Mouse (Mus musculus): ENCODE data around the gene Ak2. TPM values are rescaled to one million over a fixed set of nuclear protein-coding genes. Genes with fewer than 3 reads are reported as not detected.
A peak's percentile ranks its signal among the peaks of the same experiment; 100 is the strongest.

Gene Ak2
- polyA plus RNA-seq, 1 experiment from 2014 or later: 93.6 TPM

- Histone ChIP-seq H3K4me2 (ENCODE audit: low read length) (no peak overlapping the region), H3K4me3 (ENCODE audit: low read depth, low read length) (no peak overlapping the region), H3K9me3 (replicated peaks; ENCODE audit: control insufficient read depth, low read length) (no peaks in the 10 kb centered on the region), H3K4me1 (ENCODE audit: control insufficient read depth, insufficient read depth, low read length) (peaks cover 12% of the 10 kb centered on the region), H3K9ac (ENCODE audit: low read length) (no peak overlapping the region), H3K27me3 (replicated peaks; ENCODE audit: control insufficient read depth, insufficient read depth, low read length) (no peaks in the 10 kb centered on the region), H3K36me3 (ENCODE audit: control insufficient read depth, insufficient read depth, low read length) (no peaks in the 10 kb centered on the region), H3K27ac (ENCODE audit: low read depth, low read length) (no peak overlapping the region)
- no peak for ATAC-seq
- WGBS: 73% methylated on average over 5 of the region's 5 CpGs
- no peak for DNase-seq (ENCODE audit: low spot score)
Measured at GRCm38 (mm10) chr4:128969081-128969480, 22.7 kb upstream of the Ak2 start.

- 0 out of 2 replicates have a peak overlapping the region, but pooled peaks have one; percentile 16 for H3K27ac ChIP-seq (ENCODE audit: low read depth, low read length)
- DNase-seq (ENCODE audit: low spot score) (no peak), ATAC-seq (no peak)
Measured at GRCm38 (mm10) chr4:128969607-128970416, 21.9 kb upstream of the Ak2 start.

GRCm38 (mm10) chr4:128970417-128970807, 21.3 kb upstream of the Ak2 start:
- no peak for ATAC-seq
- no peak overlapping the region for H3K9ac ChIP-seq (ENCODE audit: low read length)
- H3K36me3 ChIP-seq (ENCODE audit: control insufficient read depth, insufficient read depth, low read length): no peaks in the 10 kb centered on the region
- 78% methylated on average over 7 of the region's 8 CpGs for WGBS
- no peak for DNase-seq (ENCODE audit: low spot score)
- H3K27ac ChIP-seq (ENCODE audit: low read depth, low read length): no peak overlapping the region
- no peaks in the 10 kb centered on the region for H3K9me3 ChIP-seq (replicated peaks; ENCODE audit: control insufficient read depth, low read length)
- no peak overlapping the region for H3K4me3 ChIP-seq (ENCODE audit: low read depth, low read length)
- no peak overlapping the region for H3K4me2 ChIP-seq (ENCODE audit: low read length)
- no peaks in the 10 kb centered on the region for H3K27me3 ChIP-seq (replicated peaks; ENCODE audit: control insufficient read depth, insufficient read depth, low read length)
- peaks cover 12% of the 10 kb centered on the region for H3K4me1 ChIP-seq (ENCODE audit: control insufficient read depth, insufficient read depth, low read length)

More at GRCm38 (mm10) chr4:128969607-128970416, 21.9 kb upstream of the Ak2 start:
- Histone ChIP-seq H3K9me3 (replicated peaks; ENCODE audit: control insufficient read depth, low read length) (no peaks in the 10 kb centered on the region), H3K36me3 (ENCODE audit: control insufficient read depth, insufficient read depth, low read length) (no peaks in the 10 kb centered on the region), H3K27me3 (replicated peaks; ENCODE audit: control insufficient read depth, insufficient read depth, low read length) (no peaks in the 10 kb centered on the region), H3K4me2 (ENCODE audit: low read length) (no peak overlapping the region), H3K4me1 (ENCODE audit: control insufficient read depth, insufficient read depth, low read length) (peaks cover 12% of the 10 kb centered on the region), H3K9ac (ENCODE audit: low read length) (no peak overlapping the region), H3K4me3 (ENCODE audit: low read depth, low read length) (no peak overlapping the region)
- 74% methylated on average over 18 of the region's 18 CpGs for WGBS

- no peaks in the 10 kb centered on the region for H3K36me3 ChIP-seq (ENCODE audit: control insufficient read depth, insufficient read depth, low read length)
- H3K27ac ChIP-seq (ENCODE audit: low read depth, low read length): no peak overlapping the region
- peak; percentile 40; the same call in 1 of the 2 replicates for ATAC-seq
- no peaks in the 10 kb centered on the region for H3K9me3 ChIP-seq (replicated peaks; ENCODE audit: control insufficient read depth, low read length)
- no peaks in the 10 kb centered on the region for H3K27me3 ChIP-seq (replicated peaks; ENCODE audit: control insufficient read depth, insufficient read depth, low read length)
- H3K4me3 ChIP-seq (ENCODE audit: low read depth, low read length): no peak overlapping the region
- 42% methylated on average over 14 of the region's 14 CpGs for WGBS
- H3K9ac ChIP-seq (ENCODE audit: low read length): no peak overlapping the region
- DNase-seq (ENCODE audit: low spot score): peak; percentile 84
- peaks cover 12% of the 10 kb centered on the region for H3K4me1 ChIP-seq (ENCODE audit: control insufficient read depth, insufficient read depth, low read length)
- H3K4me2 ChIP-seq (ENCODE audit: low read length): no peak overlapping the region
Measured at GRCm38 (mm10) chr4:128971065-128971694, 20.6 kb upstream of the Ak2 start.

GRCm38 (mm10) chr4:128974677-128975076, 17.1 kb upstream of the Ak2 start:
- ATAC-seq (no peak), DNase-seq (ENCODE audit: low spot score) (no peak)
- H3K9ac ChIP-seq (ENCODE audit: low read length): no peak overlapping the region

GRCm38 (mm10) chr4:128976577-128976976, 15.2 kb upstream of the Ak2 start:
- Histone ChIP-seq H3K4me2 (ENCODE audit: low read length) (no peak overlapping the region), H3K4me1 (ENCODE audit: control insufficient read depth, insufficient read depth, low read length) (no peaks in the 10 kb centered on the region), H3K9ac (ENCODE audit: low read length) (no peak overlapping the region), H3K36me3 (ENCODE audit: control insufficient read depth, insufficient read depth, low read length) (no peaks in the 10 kb centered on the region), H3K27me3 (replicated peaks; ENCODE audit: control insufficient read depth, insufficient read depth, low read length) (no peaks in the 10 kb centered on the region), H3K27ac (ENCODE audit: low read depth, low read length) (no peak overlapping the region), H3K9me3 (replicated peaks; ENCODE audit: control insufficient read depth, low read length) (no peaks in the 10 kb centered on the region), H3K4me3 (ENCODE audit: low read depth, low read length) (no peak overlapping the region)
- WGBS: 93% methylated on average over 4 of the region's 4 CpGs
- ATAC-seq: no peak
- DNase-seq (ENCODE audit: low spot score): no peak

More at GRCm38 (mm10) chr4:128974677-128975076, 17.1 kb upstream of the Ak2 start:
- H3K9me3 ChIP-seq (replicated peaks; ENCODE audit: control insufficient read depth, low read length): no peaks in the 10 kb centered on the region
- WGBS: 84% methylated on average over 8 of the region's 8 CpGs
- no peaks in the 10 kb centered on the region for H3K27me3 ChIP-seq (replicated peaks; ENCODE audit: control insufficient read depth, insufficient read depth, low read length)
- no peak overlapping the region for H3K4me2 ChIP-seq (ENCODE audit: low read length)
- H3K36me3 ChIP-seq (ENCODE audit: control insufficient read depth, insufficient read depth, low read length): no peaks in the 10 kb centered on the region
- H3K4me3 ChIP-seq (ENCODE audit: low read depth, low read length): no peak overlapping the region
- no peak overlapping the region for H3K27ac ChIP-seq (ENCODE audit: low read depth, low read length)
- H3K4me1 ChIP-seq (ENCODE audit: control insufficient read depth, insufficient read depth, low read length): no peaks in the 10 kb centered on the region

GRCm38 (mm10) chr4:128977217-128977616, 14.5 kb upstream of the Ak2 start:
- Histone ChIP-seq H3K4me2 (ENCODE audit: low read length) (no peak overlapping the region), H3K27me3 (replicated peaks; ENCODE audit: control insufficient read depth, insufficient read depth, low read length) (no peaks in the 10 kb centered on the region), H3K4me3 (ENCODE audit: low read depth, low read length) (no peak overlapping the region), H3K27ac (ENCODE audit: low read depth, low read length) (no peak overlapping the region), H3K4me1 (ENCODE audit: control insufficient read depth, insufficient read depth, low read length) (no peaks in the 10 kb centered on the region), H3K9ac (ENCODE audit: low read length) (no peak overlapping the region), H3K9me3 (replicated peaks; ENCODE audit: control insufficient read depth, low read length) (no peaks in the 10 kb centered on the region), H3K36me3 (ENCODE audit: control insufficient read depth, insufficient read depth, low read length) (no peaks in the 10 kb centered on the region)
- 66% methylated on average over 3 of the region's 3 CpGs for WGBS
- ATAC-seq: no peak
- no peak for DNase-seq (ENCODE audit: low spot score)

- H3K9me3 ChIP-seq (replicated peaks; ENCODE audit: control insufficient read depth, low read length): no peaks in the 10 kb centered on the region
- no peak for ATAC-seq
- no peak for DNase-seq (ENCODE audit: low spot score)
- H3K4me3 ChIP-seq (ENCODE audit: low read depth, low read length): no peak overlapping the region
- H3K27ac ChIP-seq (ENCODE audit: low read depth, low read length): no peak overlapping the region
- H3K4me1 ChIP-seq (ENCODE audit: control insufficient read depth, insufficient read depth, low read length): no peaks in the 10 kb centered on the region
- H3K36me3 ChIP-seq (ENCODE audit: control insufficient read depth, insufficient read depth, low read length): no peaks in the 10 kb centered on the region
- H3K9ac ChIP-seq (ENCODE audit: low read length): no peak overlapping the region
- H3K27me3 ChIP-seq (replicated peaks; ENCODE audit: control insufficient read depth, insufficient read depth, low read length): no peaks in the 10 kb centered on the region
- 58% methylated on average over 1 of the region's 1 CpGs for WGBS
- H3K4me2 ChIP-seq (ENCODE audit: low read length): no peak overlapping the region
Measured at GRCm38 (mm10) chr4:128978634-128979033, 13.1 kb upstream of the Ak2 start.
